Mouse (Mus musculus) cortical plate, adult 2 months (tissue): Measurements from ENCODE around the gene Hrct1.

Source experiments
- CTCF ChIP-seq: fragments of 200-500 bp; IDR thresholded peaks from 2 replicates; pipeline ENCODE4 v1.5.1; 2011; ENCODE audit warnings: mild to moderate bottlenecking, control low read depth, low read length; ENCODE audit not compliant: insufficient read depth; ENCODE audit errors: extremely low read depth
- POLR2A ChIP-seq: fragments of 200-500 bp; IDR thresholded peaks from 2 replicates; pipeline ENCODE4 v1.6.1; 2011; ENCODE audit warnings: mild to moderate bottlenecking, low read length, control low read depth; ENCODE audit not compliant: insufficient read depth; ENCODE audit errors: extremely low read depth

DNA sequence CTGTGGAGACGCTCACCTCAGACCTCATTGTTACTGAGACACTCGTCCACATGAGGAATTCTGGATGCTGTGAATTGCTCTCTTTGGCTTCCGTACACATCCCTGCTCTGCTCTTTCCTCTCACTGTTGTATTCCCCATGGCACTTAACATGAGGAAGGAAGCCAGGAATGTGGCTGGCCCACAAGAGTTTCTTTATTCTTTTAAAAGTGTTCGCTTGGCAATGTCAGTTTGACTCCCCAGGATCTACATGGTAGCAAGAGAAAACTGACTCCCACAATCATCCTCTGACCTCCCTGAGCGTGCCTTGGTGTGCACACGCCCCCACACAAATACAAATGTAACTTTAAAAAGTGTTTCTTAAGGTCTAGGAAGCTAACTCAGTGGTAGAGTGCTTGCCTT lies 44.6 kb downstream of the Hrct1 start:
- TF ChIP-seq CTCF, result no peak
- no peak for TF ChIP-seq POLR2A
